Mouse (Mus musculus) midbrain, embryonic 11.5 days (tissue): ENCODE data around the gene Marcksl1. TPM values are rescaled to one million over a fixed set of nuclear protein-coding genes. Genes with fewer than 3 reads are reported as not detected.
"Not testable (repeated sequence)": the region's sequence is repeated elsewhere in the genome, so short reads cannot be mapped to it uniquely, and the experiment has no call there.

Source experiments
- ATAC-seq: fragments of 200-750 bp; cut with Nextera tagmentation; 2 replicates; pipeline ENCODE4 v1.8.0; 2017; ENCODE audit warnings: moderate TSS enrichment, moderate library complexity; ENCODE audit not compliant: low FRiP score
- DNase-seq: peaks from one replicate; pipeline ENCODE4 v3.0.0; 2015; ENCODE audit warnings: low spot score; ENCODE audit errors: missing footprints
- H3K27ac ChIP-seq: fragments of 300-500 bp; sonication (generic); 2 replicates; pipeline ENCODE4 v1.5.1; 2014; ENCODE audit warnings: low read depth, low read length
- H3K27me3 ChIP-seq: fragments of 300-500 bp; sonication (generic); 2 replicates; pipeline ENCODE4 v1.6.1; 2014; ENCODE audit warnings: mild to moderate bottlenecking, low read length, moderate library complexity, mixed read lengths; ENCODE audit not compliant: control insufficient read depth, insufficient read depth
- H3K36me3 ChIP-seq: fragments of 300-500 bp; sonication (generic); 2 replicates; pipeline ENCODE4 v1.6.1; 2014; ENCODE audit warnings: mild to moderate bottlenecking, low read length, moderate library complexity, mixed read lengths; ENCODE audit not compliant: control insufficient read depth, insufficient read depth
- H3K4me1 ChIP-seq: fragments of 300-500 bp; sonication (generic); 2 replicates; pipeline ENCODE4 v1.6.1; 2014; ENCODE audit warnings: low read length; ENCODE audit not compliant: control insufficient read depth, insufficient read depth
- H3K4me2 ChIP-seq: fragments of 300-500 bp; sonication (generic); 2 replicates; pipeline ENCODE4 v1.6.1; 2014; ENCODE audit warnings: mild to moderate bottlenecking, moderate library complexity
- H3K4me3 ChIP-seq: fragments of 300-500 bp; sonication (generic); 2 replicates; pipeline ENCODE4 v1.5.1; 2014; ENCODE audit warnings: low read depth, low read length
- H3K9ac ChIP-seq: fragments of 300-500 bp; sonication (generic); 2 replicates; pipeline ENCODE4 v1.6.1; 2014; ENCODE audit warnings: low read length
- H3K9me3 ChIP-seq: fragments of 300-500 bp; sonication (generic); 2 replicates; pipeline ENCODE4 v1.6.1; 2016; ENCODE audit warnings: low read length; ENCODE audit not compliant: control insufficient read depth
- WGBS: fragments of 180-500 bp; shearing (Covaris S2); extraction: QIAGEN DNeasy Blood & Tissue Kit; methylation state at CpG from one replicate; pipeline ENCODE4 v1.1.7; 2014; 5-methylcytosine and 5-hydroxymethylcytosine counted together
- polyA plus RNA-seq: library from polyadenylated mRNA; unstranded; fragments of >200 nt; fragmentation: Nextera tagmentation; extraction: Ambion mirVana; gene quantifications from 2 replicates; pipeline ENCODE4 v1.2.1, GENCODE M21; 2014

Marcksl1 gene
- polyA plus RNA-seq, 1 experiment from 2014 or later: 1,974 TPM

DNA sequence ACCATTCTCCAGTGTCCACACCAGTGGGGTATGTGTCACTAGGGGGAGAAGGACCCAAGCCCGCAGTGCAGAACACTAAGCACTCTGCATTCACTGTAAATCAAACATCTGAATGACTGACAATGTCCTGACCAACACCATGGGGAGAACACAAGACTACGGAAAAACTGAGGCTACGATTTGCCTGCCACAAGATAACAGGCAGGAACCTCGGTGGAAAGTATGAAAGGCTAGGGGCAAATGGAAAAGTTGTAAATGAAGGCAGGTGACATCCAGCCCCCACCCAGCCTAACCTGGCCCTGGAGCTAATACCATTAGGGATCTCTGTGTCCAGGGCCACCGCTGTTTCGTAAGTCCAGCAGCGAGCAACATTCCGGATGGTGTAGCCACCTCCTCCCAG lies 5.1 kb downstream of the Marcksl1 start:
- Histone ChIP-seq H3K36me3 (peaks cover 27% of the 10 kb centered on the region), H3K27me3 (no peaks in the 10 kb centered on the region), H3K9me3 (no peaks in the 10 kb centered on the region), H3K4me1 (peaks cover 7% of the 10 kb centered on the region; the same call in 1 of the 2 replicates), H3K4me2 (no peak overlapping the region), H3K4me3 (no peak overlapping the region), H3K27ac (no peak overlapping the region), H3K9ac (no peak overlapping the region)
- DNase-seq (no peak), ATAC-seq (no peak)
- WGBS: 88% methylated on average over 8 of the region's 8 CpGs

- H3K27ac ChIP-seq: no peak overlapping the region
- H3K4me2 ChIP-seq: no peak overlapping the region
- DNase-seq: no peak
- no peaks in the 10 kb centered on the region for H3K4me1 ChIP-seq
- H3K4me3 ChIP-seq: no peak overlapping the region
- no peaks in the 10 kb centered on the region for H3K27me3 ChIP-seq
- H3K9ac ChIP-seq: no peak overlapping the region
- no peaks in the 10 kb centered on the region for H3K9me3 ChIP-seq
- H3K36me3 ChIP-seq: peaks cover 49% of the 10 kb centered on the region
- 91% methylated on average over 5 of the region's 5 CpGs for WGBS
- ATAC-seq: no peak
Observed at GRCm38 (mm10) chr4:129525338-129525737, 12.0 kb downstream of the Marcksl1 start.

DNA sequence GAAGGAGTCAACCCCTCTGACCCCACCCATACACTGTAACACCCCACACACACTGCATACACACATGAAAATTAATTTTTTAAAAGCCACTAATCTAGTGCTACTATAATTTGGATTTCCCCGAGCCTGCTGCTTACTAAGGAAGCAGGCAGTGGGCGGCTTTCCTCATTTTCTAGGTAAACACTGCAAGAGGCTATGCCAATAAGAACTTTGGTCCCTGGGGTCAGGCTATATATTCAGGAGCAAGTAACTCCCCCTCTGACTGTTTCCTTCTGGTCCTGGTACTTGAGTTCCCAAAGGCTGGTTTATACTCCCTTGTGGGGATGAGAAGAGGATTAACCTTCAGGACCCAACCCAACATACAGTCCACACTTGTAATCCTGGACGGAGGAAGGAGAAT lies 12.5 kb downstream of the Marcksl1 start:
- Histone ChIP-seq H3K4me3 (no peak overlapping the region), H3K9ac (no peak overlapping the region), H3K36me3 (peaks cover 52% of the 10 kb centered on the region), H3K9me3 (no peaks in the 10 kb centered on the region), H3K4me1 (no peaks in the 10 kb centered on the region), H3K27ac (no peak overlapping the region), H3K27me3 (no peaks in the 10 kb centered on the region), H3K4me2 (no peak overlapping the region)
- DNase-seq (no peak), ATAC-seq (no peak)
- 85% methylated on average over 3 of the region's 3 CpGs for WGBS

- peak; percentile 61 for DNase-seq
- not testable (repeated sequence) for ATAC-seq, H3K9me3 ChIP-seq, H3K4me3 ChIP-seq, H3K4me1 ChIP-seq, H3K27me3 ChIP-seq, H3K4me2 ChIP-seq, H3K27ac ChIP-seq, H3K9ac ChIP-seq
- H3K36me3 ChIP-seq: peaks cover 36% of the 10 kb centered on the region
- WGBS: 95% methylated on average over 5 of the region's 6 CpGs
Observed at GRCm38 (mm10) chr4:129528901-129529300, 15.5 kb downstream of the Marcksl1 start.

DNA sequence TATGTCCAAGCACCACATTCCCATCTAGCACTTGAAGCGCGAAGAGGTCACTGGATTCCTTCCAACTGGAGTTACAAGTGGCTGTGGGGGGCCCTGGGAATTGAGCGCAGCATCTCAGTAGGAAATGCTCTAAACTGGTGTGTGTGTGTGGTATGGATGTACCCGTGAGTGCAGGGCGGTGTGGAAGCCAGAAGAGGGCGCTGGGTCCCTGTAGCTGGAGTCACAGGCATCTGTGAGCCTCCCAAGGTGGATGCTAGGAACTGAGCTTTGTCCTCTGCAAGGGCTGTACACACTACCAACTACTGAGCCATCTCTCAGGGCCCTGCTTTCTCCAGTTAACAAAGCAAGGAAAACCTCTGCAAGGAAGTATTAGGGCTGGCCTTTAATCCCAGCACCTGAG lies 26.6 kb downstream of the Marcksl1 start:
- 95% methylated on average over 6 of the region's 6 CpGs for WGBS
- Histone ChIP-seq H3K27me3 (no peaks in the 10 kb centered on the region), H3K9ac (no peak overlapping the region), H3K4me2 (no peak overlapping the region), H3K9me3 (no peaks in the 10 kb centered on the region), H3K36me3 (0 out of 2 replicates have a peak, but pooled peaks cover 3% of the 10 kb centered on the region), H3K4me1 (peaks cover 8% of the 10 kb centered on the region), H3K27ac (no peak overlapping the region), H3K4me3 (no peak overlapping the region)
- no peak for ATAC-seq
- no peak for DNase-seq

- peak overlapping the region; percentile 61 for H3K4me2 ChIP-seq
- peak overlapping the region; percentile 86 for H3K9ac ChIP-seq
- H3K4me1 ChIP-seq: peaks cover 8% of the 10 kb centered on the region
- DNase-seq: no peak
- no peaks in the 10 kb centered on the region for H3K36me3 ChIP-seq
- H3K9me3 ChIP-seq: no peaks in the 10 kb centered on the region
- no peaks in the 10 kb centered on the region for H3K27me3 ChIP-seq
- ATAC-seq: peak; percentile 14
- H3K27ac ChIP-seq: peak overlapping the region; percentile 70; the same call in 1 of the 2 replicates
- H3K4me3 ChIP-seq: peak overlapping the region; percentile 81
- under 1% methylated on average over 30 of the region's 30 CpGs for WGBS
Observed at GRCm38 (mm10) chr4:129541868-129542591, 28.6 kb downstream of the Marcksl1 start.

DNA sequence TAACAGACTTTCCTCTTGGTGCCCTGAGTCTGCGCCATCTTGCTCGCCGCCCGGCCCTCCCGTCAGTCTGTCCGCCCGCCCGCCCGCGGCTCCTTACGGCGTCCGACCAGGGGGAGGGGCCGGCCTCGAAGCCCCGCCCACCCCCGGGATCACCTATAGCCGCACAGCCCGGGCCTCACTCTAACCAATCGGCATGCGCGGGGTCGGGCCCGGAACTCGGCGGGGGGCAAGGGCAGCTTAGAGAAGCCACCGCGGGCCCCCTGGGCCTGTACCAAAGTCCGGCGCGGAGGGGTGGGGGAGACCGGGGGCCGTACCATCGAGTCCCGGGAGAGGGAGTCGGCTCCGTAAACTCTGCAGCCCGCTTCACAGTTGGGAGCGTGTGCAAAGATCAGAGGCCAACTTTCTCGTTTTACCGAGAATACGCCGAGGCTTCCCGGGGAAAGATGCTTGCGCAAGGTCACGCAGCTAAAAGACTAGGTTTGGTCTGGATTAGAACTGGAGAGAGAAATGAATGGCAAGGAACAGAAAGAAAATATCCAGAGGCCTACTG lies 29.3 kb downstream of the Marcksl1 start, which contains the start of gene Hdac1:
Hdac1 (minus strand) TSS at position 122 of the 550 bp plus-strand sequence.
- DNase-seq (peak; percentile 100), ATAC-seq (peak; percentile 99)
- no peaks in the 10 kb centered on the region for H3K27me3 ChIP-seq
- H3K9me3 ChIP-seq: no peaks in the 10 kb centered on the region
- peaks cover 8% of the 10 kb centered on the region for H3K4me1 ChIP-seq
- no peaks in the 10 kb centered on the region for H3K36me3 ChIP-seq
- H3K4me2 ChIP-seq: peak within 1 kb of the TSS; percentile 61
- H3K4me3 ChIP-seq: peak within 1 kb of the TSS; percentile 81
- H3K9ac ChIP-seq: peak within 1 kb of the TSS; percentile 86
- under 1% methylated on average over 35 of the region's 46 CpGs for WGBS
- H3K27ac ChIP-seq: peak within 1 kb of the TSS; percentile 70; the same call in 1 of the 2 replicates

- no peak overlapping the region for H3K4me2 ChIP-seq
- no peak for ATAC-seq
- no peaks in the 10 kb centered on the region for H3K9me3 ChIP-seq
- no peaks in the 10 kb centered on the region for H3K27me3 ChIP-seq
- H3K27ac ChIP-seq: no peak overlapping the region
- WGBS: 91% methylated on average over 4 of the region's 4 CpGs
- H3K36me3 ChIP-seq: no peaks in the 10 kb centered on the region
- peaks cover 8% of the 10 kb centered on the region for H3K4me1 ChIP-seq
- no peak overlapping the region for H3K9ac ChIP-seq
- H3K4me3 ChIP-seq: no peak overlapping the region
- DNase-seq: no peak
Observed at GRCm38 (mm10) chr4:129544106-129544505, 30.7 kb downstream of the Marcksl1 start.

- H3K36me3 ChIP-seq, ATAC-seq, H3K27me3 ChIP-seq, H3K4me1 ChIP-seq, DNase-seq, H3K27ac ChIP-seq, H3K9me3 ChIP-seq, H3K4me3 ChIP-seq, H3K4me2 ChIP-seq, H3K9ac ChIP-seq: not testable (repeated sequence)
- 85% methylated on average over 4 of the region's 4 CpGs for WGBS
Observed at GRCm38 (mm10) chr4:129547631-129548030, 34.2 kb downstream of the Marcksl1 start.
